Mouse (Mus musculus) skeletal muscle tissue, adult 2 months (tissue): Measurements from ENCODE around the gene Dcst2.

Experiments used
- DNase-seq: peaks from one replicate; pipeline ENCODE4 v3.0.0-alpha.2; 2012; ENCODE audit warnings: low read depth, low spot score

The Dcst2 gene

DNA sequence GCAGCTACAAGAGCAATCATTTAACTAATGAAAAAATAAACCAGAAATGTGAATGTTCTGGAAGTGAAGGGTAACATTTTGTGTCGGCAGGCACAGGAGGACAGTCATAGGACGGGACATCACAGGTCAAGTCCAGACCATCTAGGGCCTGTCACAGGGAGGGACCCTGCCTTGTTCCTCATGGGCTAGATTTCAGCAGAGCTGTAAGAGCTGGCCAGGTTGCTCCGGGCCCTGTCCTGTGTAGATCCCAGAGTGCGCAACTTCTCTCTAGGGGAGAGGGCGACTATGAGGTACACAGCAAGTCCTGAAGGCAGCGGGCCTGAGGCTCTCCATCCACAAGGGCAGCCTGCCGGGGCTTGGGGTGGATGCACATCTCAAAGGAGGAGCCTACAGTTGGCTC is at the start of gene Dcst2:
Gene Dcst2, plus strand, starts transcription at position 301 of the 400 bp plus-strand sequence.
- DNase-seq, result no peak

DNA sequence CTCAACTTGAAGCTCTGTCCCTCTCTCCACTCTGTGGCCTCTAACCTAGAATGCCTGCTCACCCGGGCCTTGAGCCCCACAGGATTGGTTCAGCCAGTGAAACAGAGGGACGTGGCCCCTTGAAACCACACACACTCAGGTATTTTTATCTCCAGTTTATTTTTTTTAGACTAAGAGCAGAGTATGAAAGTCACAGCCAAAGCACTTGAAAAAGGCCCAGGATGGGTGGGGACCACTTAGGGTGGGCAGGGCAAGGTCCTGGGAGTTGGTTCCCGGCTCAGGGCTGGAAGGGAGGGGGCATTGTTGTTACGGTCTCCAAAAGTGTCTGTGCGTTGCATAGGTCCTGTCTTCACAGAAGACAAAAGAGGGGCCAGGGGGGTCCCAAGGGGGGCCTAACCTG is 47.4 kb upstream of the Dcst2 start:
- DNase-seq, result no peak

DNA sequence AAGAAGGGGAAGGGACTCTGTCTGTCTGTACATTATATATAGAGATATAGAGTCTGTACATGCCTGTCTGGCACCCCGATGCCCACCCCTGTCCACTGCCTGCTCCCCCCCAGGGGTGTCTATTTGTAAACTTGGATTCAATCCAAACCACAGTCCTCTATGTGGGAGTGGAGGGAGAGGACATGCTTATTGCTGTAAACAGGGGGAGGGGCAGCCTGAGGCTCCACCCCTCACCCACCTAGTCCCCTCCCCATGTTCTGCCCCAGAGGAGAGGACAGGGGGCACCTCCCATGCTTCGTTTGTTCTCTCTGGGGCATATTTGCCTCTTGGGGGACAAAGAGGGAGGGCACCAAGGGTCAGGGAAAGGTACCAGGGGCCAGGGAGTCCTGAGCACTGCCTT is 47.0 kb upstream of the Dcst2 start:
- no peak for DNase-seq

DNA sequence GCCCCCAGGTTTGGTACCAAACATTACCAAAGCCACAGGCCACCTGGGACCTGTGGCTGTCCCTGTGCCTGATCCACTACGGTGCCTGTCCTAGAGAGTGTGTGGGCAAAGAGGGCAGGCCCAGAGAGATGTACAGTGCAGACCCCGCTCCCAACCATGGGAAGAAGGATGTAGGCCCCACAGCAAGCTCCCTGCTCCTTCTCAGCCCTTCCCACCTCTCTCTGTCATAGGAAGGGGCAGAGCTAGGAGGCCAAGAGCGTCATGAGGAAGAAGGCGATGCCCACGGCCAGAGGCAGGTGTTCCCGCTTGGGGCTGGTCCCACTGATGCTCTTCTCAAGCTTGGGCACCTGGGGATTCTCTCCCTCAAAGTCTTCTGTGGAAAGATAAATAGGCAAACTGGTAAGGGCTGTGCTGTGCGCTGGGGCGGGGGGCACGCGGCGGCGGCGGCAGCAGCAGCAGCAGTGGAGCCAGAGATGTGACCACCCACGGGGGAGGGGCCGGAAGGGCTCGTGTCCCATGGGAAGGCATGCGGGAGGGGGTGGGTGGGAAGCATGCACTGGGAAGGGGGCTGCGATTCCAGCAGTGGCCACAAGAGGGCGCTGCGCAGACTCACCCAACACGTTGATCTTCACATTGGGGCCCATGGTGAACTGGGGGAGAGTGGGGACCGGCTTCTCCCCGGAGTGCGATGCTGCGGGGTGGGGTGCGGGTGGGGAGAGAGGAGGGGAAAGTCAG is 46.4 kb upstream of the Dcst2 start:
- peak; percentile 52 for DNase-seq

DNA sequence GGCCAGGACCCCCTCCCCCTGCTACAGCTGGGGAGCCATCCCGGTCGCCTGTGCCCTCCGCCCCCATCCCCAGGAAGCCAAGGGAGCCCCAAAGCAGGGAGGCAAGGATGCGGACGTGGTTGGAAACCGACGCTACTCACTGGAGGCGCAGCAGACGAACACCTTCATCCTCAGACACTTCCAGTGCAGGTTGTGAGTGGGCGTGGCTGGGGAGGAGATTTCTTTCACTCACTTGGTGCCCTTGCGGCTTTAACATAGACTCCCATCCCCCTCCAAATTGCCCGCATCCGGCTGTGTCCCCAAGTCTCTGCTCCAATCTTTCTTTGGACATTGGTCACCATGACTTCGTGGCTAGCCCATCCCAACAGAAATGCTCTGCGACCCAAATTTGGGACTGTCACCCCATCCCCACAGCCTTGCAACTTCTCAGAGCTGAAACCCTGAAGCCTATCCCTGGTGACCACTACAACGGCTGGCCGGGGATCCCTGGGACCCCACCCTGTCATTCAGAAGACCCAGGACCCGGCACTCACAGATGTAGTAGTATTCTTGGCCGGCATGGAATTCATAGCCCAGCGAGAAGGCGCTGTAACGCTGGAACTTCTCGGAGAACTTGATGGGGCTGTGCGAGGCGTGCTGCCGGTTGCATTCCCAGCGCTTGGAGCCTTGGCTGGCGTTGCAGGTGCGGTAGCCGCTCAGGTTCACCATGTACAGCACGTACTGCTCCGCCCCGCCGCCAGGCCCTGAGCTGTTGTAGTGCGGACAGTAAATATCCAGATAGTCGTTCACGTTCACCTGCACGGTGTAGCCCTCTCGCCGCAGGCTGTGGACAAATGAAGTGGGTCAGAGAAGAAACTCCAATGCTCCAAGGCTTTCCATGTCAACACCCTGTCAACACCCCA is 45.6 kb upstream of the Dcst2 start:
- no peak for DNase-seq

DNA sequence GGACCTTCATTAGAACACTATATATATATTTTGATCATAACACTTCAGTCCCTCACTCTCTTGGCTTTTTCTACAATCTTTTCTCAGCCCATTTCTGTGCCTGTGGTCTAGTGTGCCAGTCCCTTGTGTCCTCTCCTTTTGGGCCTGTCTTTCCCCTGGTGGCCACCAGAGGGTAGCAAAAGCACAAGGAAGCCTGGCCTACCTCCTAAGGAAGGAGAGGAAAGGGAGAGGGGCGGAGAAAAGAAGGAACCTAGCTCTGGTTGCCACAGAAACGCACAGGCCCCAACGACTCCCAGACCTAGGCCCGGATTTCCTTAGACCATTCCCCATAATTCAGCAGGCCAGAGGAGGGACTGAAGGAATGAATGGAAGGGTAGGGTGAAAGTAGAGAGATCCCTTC is 44.9 kb upstream of the Dcst2 start:
- peak; percentile 67 for DNase-seq

DNA sequence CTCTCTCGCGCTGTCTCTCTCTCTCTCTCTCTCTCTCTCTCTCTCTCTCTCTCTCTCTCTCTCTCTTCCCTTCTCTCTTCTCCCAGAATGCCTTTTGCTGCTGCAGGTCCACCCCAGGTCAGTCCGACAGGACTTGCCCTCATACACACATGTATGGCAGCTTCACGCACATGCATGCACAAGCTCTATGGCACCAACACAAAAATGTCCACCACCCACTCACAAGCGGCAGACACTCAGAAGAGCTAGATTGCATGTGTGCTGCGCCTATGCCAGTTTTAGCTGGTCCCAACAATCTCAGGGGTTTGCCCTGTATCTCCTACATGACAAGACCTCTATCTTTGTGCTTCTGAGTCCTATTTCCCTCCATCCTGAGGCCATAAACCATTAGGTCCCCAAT is 44.5 kb upstream of the Dcst2 start:
- no peak for DNase-seq

DNA sequence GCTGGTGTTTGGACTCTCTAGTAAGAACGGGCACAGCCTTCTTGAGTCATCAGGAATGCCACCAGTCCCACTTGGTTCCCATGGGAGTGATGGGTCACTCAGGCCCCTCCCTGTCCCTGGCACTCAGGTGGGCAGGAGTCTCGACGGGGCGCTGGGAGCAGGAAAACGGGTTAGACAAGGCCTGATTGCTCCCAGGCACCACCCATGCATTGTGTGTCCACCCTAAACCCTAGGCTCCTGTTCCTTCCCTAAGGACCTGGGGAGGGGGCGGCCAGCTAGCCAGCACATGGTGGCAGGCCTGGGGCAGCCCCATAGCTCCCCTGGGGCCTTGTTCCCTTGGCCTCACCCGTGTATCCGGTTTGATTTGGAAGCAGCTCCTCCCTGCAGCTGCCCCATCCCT is 43.5 kb upstream of the Dcst2 start:
- DNase-seq, result no peak

DNA sequence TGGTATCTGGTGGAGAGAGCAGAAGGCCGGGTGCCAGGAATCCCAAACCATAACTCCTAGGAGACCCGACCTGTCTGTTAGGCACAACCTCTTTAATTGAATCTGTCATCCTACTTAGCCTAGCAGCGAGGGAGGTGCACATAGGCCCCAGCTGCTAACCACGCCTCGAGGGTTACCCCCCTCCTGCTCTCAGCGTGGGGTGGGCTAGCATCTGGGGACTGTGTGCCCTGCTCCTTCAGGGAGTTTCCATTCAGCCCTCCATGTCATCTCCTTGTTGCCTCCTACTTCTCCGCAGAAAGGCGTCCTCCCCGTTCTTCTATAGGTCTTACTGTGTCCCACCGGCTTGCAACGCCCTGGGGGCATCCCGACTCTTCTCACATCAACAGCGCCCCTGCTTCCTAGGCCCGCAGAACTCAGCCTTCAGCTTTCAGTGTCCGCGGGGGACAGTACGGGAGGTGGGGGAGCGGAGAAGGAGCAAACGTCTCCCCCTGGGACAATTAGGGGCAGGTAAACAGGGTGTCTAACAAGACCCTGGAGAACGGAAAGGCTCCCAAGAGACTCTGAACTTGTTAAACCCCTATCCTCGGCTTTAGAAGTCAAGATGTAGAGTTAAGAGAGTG is 42.7 kb upstream of the Dcst2 start:
- no peak for DNase-seq

DNA sequence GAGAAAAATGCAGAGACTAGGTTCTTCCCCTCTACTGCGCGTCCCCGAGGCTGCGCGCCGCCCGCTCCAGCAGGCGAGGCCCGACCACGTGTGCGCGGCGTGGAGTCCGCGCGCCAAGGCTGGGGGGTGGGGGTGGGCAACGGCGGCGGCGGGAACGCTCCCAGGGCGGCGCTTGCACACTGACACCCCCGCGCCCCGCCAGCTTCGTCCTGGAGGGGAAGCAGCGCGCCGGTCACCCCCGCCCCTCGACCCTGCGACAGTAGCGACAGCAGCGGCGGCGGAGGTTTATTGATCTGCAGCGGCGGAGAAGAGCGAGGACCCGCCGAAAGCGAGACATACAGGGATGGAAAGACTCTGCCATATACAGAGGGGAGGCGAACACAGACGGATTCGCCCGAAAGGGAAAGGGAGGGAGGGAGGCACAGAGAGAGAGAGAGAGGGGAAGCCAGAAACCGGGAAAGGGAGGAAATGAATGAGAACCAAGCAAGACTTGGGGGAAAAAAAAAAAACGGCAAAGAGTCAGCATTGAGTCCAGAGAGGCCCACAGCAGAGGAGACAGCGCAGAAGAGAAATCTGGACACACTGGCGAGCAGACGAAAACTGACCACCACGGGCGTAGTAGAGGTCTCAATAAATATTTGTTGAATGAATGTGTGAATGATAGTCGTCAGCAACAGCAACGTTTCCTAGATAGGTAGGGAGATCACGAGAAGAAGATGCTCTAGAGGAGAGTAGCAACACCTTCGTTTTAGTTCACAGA is 42.0 kb upstream of the Dcst2 start:
- no peak for DNase-seq

DNA sequence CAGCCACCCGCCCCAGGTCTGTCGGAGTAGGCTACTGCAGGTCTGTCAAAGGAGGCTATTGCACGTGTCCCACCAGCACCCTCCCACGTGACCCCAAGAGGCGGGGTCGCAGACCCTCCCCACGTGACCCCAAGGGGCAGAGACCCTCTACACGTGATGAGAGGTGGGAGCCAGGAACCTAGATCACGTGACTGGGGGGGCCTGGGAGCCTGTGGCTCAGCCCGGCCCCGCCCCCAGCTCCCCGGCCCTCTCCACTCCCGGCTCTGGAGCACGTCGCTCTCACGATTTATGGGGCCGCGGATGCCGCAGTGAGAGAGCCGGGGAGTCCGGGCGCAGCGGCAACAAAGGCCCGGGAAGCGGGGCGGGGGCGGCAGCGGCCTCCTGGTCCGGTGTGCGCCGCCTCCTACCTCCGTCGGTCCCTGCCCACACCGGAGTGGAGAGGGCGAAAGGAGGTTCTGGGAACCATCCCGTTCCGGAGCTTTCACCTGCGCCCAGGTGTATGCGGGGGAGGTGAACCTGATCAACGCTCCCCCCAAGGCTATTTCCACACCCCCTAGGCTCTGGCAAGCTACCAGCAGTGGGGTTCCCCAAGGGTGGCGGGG is 41.1 kb upstream of the Dcst2 start:
- DNase-seq, result no peak

DNA sequence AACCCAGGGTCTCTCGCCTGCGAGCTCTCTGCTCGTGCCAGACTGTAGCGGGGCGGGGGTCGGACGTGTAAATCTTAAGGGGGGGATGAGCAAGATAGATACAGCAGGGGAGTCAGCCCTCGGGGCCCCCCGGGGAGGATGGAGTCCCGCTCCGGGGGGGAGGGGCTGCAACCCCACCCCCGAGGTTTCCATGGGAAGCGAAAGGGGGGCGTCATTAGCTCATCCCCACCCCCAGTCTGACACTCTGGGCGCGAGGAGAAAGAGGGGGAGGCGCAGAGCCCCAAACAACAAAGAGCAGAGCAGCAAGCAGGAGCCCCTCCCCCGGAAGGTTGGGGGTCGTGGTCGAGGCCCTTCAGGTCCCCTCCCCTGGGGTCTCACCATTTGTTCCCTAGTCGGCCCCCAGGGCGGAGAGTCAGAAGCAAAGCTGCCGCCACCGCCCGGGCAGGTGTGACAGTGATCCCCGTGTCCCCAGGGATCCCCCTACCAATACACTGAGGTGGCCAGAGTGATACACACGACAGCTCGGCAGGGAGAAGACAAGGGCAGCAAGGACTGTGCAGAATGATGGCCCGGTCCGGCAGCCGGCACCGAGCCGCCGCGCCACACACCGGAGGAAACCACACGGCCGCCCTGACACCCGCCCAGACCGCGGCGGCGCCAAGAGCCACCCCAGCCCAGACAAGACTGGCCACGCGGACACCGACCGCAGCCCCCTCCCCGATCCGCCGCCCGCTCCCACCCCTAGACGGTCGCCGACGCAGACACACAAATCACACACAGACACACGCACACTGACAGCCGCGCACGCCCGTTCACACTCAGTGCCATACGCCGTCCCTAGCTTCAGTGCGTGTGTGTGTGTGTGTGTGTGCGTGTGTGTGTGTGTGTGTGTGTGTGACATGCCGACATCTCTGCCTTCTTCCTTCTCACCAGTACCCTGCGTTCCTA is 40.3 kb upstream of the Dcst2 start:
- DNase-seq, result no peak

DNA sequence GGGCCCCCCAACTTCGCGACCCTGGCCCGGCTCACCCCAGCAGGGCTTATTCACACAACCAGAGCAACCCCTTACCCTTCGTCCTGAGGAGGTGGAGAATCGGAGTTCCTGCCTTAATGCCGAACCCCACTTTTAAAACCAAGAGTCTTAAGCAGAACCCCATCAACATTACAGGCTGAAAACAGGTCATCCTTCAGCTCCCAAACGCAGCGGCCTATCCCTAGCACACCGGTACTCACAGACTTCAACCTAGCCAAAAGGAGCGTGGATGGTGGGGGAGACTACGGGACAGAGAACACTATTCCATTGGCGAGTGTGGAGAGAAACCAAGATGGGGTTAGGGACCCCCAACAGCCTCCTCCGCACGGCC is 39.7 kb upstream of the Dcst2 start:
- DNase-seq, result no peak

DNA sequence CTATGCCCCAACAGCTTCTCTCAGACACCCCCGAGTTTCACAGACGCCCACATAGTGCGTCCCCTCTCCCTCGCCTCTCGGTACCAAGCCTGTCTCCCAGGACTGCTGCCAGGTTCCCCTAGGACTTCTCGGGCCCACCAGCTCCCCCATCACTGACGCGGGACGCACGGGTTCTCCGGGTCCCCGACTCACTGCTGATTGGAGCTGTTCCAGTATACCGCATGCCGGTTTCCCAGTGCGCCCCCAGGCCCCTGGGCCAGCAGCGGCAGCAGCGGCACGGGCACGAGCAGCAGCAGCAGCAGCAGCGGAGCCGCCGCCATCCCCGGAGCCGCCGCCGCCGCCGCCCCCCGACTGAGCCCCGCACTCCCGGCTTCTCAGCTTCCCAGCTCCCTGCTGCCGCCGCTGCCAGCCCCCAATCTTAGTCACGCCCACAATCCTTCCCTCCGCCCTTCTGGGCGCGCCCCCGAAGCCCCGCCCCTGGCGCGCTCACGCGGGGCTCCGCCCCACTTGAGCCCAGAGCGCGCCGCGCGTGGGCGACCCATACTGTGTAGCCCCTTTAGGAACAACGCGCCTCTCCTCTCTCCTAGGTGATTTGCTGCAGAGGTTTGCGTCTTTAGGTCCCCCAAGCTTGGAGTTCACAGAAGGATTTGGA is 39.1 kb upstream of the Dcst2 start, which contains the start of gene Efna3:
Gene Efna3, minus strand, starts transcription at position 452 of the 652 bp plus-strand sequence.
- DNase-seq, result no peak

DNA sequence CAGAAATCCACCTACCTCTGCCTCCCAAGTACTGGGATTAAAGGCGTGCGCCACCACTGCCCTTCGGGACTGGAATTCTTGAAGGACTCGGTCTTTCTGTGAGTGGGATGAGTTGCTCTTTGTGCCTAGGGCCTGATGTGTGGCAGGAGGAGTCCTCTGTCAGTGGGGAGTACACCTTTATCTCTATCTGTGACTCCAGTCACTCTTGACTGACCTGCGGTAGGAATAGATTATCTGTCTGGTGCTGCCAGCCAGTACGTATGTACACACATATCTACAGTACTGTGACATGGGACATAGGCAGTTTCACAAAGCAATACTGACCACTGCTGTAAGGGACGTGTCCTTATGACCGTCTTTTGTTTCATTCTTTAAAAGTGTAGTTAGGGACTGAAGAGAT is 35.9 kb upstream of the Dcst2 start:
- DNase-seq, result no peak

DNA sequence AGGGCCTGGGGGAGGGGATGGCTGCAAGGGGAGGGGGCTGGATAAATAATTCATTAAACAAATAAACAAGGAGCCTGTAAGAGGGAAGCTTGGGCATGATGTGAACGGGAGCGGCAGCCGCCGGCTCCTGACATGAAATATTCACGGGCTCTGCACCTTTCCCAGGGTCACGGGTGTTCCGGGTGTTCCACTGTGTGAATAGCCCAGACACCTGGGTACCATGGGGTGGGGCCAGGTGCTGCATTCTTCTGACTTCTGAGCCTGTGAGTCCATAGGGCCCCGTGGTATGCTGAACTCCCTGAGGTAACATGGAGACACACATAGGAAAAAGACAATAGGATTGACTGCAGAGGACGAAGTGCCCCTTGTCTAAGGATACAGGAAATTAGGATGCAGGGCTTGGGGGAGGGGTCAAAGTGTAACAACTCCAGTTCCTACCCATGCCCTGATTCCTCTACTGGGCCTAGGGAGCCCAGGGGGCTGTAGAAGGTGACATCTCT is 34.4 kb upstream of the Dcst2 start:
- DNase-seq, result no peak

DNA sequence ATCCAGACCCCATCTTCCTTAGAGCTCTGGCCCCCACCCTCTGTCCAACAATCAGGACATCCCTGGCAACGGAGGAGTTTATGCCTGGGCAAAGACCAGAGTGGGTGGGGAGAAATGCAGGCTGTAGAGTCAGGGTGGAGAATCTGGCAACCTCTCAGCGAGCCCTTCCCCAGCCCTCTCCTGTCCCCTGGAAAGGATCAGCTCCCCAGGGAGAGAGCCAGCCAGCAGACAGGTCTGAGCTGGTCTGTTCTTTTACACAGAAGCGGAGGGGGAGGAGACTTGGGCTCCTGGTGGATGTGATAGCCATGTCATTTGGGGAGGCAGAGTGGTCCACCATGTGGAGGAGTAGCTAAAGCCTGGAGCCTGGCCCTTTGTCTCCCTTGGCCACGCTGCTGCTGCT is 33.2 kb upstream of the Dcst2 start:
- DNase-seq, result no peak

DNA sequence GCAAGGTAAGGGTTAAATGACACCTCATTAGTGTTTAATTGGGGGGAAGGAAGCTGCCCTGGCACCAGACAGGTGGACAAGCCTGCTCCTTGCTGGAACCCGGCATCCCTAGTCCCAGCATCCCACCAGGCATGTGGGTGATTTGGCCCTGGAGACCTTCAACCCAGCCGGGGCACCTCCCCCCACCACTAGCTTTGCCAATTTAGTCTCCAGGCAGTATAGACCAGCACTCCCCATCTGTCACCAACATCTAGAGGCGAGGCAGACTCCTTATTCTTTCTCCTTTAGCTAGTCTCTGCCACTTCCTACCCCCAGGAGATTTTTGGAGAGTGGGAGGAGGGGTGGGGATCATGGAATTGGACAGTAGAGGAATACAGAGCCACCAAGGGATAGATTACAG is 31.4 kb upstream of the Dcst2 start:
- no peak for DNase-seq

DNA sequence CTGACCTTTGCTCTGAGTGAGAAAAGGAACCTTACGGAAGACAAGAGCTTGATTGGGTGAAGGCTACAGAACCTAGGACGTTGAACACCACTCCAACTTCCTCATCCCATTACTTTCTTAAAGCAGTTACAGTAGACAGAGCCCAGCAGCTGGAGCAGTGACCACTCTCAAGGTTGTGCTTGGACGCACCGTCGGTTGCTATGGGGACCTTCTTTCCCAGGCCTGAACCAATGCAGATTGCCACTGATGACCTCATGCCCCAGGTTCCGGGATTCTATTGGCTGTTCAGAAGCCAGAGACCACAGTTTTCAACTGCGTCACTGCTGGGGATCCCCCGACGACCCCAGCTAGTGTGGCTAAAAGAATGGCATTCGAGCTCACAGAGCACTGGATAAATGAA is 30.8 kb upstream of the Dcst2 start:
- no peak for DNase-seq

DNA sequence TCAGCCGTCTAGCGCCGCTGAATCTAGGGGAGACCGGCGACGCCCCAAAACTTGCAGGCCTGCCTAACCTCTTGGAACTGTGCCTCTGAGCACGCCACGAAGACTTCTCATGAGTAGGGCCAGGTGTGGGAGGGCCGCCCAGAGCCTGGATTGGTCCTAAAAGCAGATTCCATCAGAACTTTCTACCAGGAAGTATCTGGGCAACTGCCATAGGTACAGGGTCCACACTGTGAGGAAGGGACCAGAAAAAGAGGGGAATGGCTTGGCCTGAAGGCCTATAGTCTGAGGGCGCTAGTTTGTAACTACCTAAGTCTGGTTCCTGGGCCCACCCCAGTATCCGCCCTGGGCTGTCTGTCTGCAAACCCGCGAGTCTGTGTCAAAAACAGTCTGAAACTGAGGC is 30.2 kb upstream of the Dcst2 start:
- DNase-seq, result no peak
